Mouse (Mus musculus) common myeloid progenitor, adult 5-6 weeks (primary cell): Measurements from ENCODE around the gene Anxa3. TPM values are rescaled to one million over a fixed set of nuclear protein-coding genes. Genes with fewer than 3 reads are reported as not detected.

Source experiments
- ATAC-seq: replicated peaks from 2 replicates; pipeline ENCODE4 v1.8.0; 2016; ENCODE audit warnings: low read depth, mild to moderate bottlenecking, moderate TSS enrichment, inconsistent platforms; ENCODE audit not compliant: poor library complexity, severe bottlenecking
- total RNA-seq: library from RNA; stranded (forward); fragments of 200-1000, 187-1606 nt; gene quantifications from 2 replicates; pipeline ENCODE4 v1.2.3, GENCODE M21; 2017

Anxa3 gene
- total RNA-seq, 1 experiment from 2014 or later, result 81.3 TPM

DNA sequence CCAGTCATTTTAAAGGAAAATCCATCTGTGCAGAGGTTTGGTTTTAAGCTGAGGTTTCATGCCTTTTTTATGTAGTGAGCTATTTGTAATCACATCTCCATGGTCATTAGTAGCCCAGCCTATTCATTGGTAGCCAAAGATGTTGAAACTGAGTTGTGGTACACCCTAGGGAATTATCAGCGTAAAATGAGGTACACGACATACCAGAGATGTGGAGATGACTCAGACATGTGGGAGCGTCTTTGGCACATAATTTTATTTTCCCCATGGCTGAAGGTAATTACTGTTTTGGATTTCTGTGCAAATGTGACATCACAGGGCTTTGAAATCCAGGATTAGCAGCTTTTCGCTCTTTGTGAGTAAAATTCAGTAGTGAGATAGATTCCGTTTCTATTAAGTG, 41.2 kb downstream of the Anxa3 start:
- no peak for ATAC-seq

DNA sequence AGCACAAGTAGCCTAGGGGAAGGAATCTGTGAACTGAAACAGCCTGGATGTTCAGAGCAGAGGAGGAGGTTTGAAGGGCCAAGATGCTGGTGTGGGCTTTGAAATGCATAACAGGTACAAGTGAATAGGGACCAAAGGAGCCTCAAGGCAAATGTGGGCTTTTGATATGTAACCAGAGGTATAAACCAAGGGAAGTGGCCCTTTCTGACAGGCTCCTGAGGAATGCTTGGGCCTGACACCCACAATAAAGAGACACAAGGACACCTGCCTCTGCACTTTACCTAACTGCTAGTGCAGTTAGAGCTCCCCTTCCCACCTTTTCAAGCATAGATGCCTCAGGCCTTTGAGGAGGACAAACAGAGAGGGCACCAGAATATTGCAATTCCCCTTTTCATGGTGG, 54.8 kb downstream of the Anxa3 start:
- ATAC-seq, result no peak

DNA sequence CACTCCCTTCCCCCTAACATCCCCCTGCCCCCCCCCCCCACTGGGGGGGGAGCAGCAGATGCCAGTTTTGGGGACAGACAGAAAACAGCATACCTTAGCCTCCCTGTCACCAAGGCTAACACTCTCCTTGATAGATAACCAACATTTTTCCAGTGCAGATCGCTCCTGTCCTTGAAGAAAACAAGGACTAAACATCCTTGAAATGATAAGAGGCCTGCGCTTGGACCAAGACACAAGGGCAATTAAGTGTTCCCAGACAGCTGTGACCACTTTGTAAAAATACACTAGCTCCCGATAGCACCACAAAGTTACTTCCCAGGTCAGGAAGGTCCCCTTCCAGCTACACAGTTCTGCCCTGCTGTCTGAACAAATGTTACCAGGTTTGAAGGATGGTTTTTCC, 55.2 kb downstream of the Anxa3 start:
- ATAC-seq, result no peak

DNA sequence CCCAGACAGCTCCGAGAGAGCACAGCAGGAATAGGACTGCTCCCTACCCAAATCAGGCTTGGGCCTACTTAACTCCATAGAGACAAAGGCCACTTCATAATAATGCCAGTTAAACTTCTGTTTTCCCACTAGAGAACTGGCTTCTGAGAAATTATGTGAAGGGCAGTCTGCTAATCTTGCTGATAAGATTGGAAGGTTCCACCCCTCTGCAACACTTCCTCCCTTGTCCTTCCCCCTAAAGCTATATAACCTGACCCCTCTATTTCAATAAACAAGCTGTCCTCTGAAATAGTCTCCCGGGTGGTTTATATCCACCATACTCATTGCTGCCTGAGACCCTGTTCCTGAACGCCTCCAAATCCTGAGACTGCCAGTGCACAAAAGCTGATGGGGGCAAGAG, 56.1 kb downstream of the Anxa3 start:
- ATAC-seq, result no peak

DNA sequence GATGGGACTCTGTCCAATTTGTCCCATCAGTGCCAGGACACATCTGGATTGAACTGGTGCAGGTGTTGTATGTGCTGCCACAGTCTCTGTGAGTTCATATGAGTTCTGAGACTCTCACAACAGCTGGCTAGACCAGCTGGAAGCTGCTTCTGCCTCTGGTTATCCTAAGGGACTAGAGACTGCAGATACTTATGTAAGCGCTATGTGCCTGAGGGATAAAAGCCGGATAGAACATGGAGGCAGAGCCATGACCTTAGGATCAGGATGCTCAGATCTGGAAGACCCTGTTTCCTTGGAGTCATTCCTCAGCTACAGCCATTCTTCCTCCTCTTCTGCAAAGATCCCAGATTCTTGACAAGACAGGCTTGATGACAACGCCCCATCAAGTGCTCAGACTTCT, 60.3 kb downstream of the Anxa3 start:
- ATAC-seq, result no peak

DNA sequence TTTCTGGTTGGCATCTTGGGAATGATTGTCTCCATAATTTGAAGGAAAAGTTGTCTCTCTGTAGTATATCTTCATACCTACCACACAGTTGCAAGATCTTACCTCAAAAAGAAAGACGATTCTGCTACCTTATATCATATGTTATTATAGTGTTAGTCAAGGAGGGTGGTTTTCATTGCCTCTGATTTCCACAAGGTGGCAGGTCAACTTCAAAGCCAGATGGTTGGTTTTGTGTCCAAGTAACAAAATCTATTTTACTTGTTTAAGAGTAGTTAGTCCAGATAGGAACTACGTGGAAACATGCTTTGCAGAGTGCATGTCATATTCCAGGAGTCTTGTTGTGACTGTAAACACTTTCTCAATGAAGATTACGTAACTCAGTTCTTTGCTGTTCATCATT, 61.2 kb downstream of the Anxa3 start:
- peak; percentile 58; the same call in 1 of the 2 replicates for ATAC-seq

DNA sequence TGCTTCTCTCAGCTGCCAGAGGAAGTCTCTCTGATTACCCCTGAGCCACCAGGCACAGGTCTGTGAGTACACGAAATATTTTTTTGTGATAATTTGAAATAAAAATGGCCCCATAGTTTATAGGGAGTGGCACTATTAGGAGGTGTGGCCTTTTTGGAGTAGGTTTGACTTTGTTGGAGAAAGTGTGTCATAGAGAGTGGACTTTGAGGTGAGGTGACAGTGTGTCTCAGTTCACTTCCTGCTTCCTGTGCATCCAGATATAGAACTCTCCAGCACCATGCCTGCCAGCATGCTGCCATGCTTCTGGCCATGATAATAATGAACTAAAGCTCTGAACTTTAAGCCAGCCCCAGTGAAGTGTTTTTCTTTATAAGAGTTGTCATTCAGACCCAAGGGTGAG, 66.8 kb downstream of the Anxa3 start:
- 0 out of 2 replicates have a peak, but pooled peaks have one; percentile 60 for ATAC-seq

DNA sequence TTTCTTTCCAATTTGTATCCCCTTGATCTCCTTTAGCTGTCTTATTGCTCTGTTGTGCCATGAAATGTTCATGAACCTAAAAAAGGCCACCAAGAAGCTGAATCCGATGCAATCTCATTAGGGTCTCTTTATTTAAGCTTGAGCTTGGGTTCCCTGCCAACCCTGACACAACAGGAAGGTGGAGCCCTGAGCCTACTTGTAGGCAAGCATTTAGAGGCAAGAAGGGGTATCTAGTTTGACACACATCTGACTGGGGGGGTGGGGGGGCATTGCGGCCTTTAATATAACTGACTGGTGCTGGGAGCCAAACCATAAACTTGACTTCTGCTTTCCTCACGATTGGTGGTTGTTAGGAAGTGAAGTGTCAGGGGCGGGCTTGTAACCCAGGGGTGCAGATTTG, 74.0 kb downstream of the Anxa3 start:
- peak; percentile 96 for ATAC-seq

DNA sequence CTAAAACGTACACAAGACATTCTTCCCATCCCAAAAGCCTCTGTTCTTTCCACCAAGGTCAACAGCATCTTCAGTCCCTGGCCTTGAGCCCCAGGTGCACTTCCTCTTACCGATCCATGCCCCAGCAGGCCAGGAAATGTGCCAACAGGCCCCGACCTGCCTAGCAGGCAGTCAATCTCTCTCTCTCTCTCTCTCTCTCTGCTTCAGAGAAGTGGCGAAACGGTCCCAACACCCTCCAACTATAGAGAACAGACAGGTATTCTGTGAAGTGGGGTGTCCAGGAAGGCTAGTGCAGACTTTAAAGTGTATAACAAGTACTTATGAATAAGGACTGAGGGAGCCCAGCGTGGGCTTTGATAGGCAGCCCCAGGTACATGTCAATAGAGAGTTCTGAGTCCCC, 75.8 kb downstream of the Anxa3 start:
- peak; percentile 67 for ATAC-seq

DNA sequence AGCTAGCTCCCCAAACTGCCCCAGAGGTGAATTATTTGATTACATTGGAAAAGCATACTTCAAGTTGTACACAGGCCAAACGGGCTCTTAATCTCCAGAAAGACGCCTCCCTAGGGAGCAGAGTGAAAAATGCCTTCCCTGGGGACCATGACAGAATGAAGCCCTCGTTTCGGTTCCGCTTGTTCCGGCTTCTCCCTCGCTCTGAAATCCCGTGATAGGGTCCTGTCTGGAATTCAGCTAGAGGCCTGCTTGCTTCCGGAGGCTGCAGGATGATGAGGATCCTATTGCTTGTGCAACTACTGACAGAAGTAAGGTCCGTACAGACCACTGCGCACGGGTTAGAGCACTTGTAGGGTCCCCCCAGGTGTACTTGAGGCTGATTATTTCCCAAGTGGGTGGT, 77.9 kb downstream of the Anxa3 start:
- ATAC-seq, result no peak

DNA sequence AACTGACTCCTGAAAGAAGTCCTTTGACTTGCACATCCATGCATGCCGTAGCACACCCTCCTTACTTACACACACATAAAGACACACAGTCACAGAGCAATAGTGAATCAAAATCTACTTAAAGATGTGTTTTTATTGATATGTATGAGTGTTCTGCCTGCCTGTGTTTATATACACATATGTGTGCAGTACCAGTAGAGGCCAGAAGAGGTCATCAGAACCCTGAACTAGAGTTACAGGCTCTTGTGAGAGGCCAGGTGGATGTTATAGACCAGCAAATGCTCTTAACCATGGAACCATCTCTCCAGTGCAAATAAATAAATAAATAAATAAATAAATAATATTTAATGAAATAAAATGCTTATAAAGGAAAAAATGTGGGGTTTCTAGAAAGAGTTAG, 85.0 kb downstream of the Anxa3 start:
- peak; percentile 54 for ATAC-seq

DNA sequence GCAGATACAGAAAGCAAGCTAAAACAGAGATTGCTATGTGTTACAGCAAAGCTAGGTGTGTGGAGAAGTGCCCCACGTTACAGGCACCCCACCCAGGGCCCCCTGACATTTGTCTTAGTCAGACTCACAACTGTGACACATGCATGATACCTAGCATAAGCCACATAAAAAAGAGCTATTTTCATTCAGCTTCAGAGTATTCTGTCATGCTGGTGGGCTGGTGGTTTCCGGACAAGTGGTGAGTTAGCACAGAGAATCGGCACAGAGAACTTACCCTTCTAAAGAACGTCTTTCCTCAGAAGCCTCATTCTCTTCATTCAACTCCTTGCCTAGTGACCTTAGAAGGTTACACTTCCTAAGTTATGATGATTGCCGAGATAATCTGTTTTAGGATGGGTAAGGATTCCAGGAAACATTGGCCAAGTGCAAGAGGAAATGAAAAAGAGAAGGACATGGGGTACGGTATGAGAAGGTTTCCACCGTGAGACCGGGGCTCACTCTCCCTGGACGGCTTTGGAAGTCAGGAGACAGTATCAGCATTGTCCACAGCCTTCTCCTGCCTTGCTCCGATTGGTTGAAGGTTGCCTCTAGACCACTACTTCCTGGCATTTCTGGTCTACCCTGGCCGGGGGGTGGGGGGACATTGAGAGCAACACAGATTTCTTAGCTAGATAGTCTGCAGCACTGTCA, 85.9 kb downstream of the Anxa3 start:
- peak; percentile 45 for ATAC-seq

DNA sequence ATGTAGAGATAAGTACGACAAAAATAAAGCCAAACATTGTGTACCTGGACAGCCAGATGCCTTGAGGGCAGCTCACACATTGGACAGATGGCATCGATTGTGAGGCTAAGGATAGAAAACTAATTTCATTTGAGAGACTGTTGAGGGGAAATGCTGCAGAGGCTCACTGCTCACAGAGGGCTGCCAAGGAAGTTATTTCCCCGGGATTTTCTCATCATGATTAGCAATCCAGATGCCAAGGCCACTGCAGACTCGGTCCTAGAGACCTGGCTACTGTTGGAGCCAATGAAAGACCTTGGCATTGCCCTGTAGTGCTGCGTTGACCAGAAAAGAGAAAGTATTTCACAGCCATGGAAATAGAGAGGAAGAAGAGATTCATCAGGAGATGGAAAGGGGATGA, 87.1 kb downstream of the Anxa3 start:
- no peak for ATAC-seq

DNA sequence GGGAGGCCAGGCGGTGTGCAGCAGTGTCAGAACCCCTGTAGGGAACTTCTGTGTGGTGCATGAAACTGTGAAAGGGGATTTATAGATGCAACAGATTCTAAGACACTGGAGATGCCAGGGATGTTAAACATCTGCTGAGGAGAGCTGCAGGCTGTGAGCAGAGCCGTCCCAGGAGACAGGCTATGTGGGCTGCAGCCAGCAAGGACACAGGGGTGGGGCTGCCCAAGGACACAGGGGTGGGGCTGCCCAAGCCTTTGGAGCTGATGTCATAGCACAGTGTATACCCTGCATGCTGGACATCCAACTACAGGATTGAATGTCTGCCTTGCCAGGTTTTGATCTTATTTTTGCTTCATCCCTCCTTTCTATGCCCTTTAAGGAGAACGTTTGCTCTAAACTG, 88.0 kb downstream of the Anxa3 start:
- no peak for ATAC-seq

DNA sequence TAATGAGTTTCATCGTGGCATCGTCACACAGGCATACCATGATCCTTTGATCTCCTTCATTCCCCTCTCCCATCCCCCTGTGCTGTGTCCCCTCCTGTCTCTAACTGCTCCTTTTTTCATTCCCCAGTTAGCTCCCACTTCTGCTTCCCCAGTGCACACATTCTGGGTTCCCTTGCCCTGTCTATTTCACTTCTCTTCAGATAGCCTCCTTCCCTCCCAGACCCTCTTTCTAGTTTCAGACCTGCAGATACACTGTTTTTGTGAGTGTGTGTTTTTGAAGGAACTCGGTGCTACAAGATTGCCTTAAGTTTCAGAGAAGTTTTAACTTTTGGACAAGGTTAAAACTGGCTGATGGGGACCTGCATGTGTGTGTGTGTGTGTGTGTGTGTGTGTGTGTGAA, 88.5 kb downstream of the Anxa3 start:
- peak; percentile 17 for ATAC-seq

DNA sequence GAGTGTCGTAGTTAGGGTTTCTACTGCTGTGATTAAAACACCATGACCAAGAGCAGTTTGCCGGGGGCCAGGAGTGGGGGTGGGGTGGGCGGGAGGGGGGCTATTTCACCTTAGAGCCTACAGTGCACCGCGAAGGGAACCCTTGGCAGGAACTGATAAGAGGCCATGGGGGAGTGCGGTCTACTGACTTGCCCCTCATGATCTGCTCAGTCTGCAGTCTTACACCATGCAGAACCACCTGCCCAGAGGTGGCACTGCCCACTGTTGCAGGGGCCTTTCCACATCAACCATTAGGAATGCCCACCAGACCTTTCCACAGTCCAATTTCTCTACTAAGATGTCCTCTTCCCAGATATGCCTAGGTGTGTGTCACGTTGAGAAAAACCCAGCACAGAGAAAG, 92.1 kb downstream of the Anxa3 start:
- ATAC-seq, result peak; percentile 76

DNA sequence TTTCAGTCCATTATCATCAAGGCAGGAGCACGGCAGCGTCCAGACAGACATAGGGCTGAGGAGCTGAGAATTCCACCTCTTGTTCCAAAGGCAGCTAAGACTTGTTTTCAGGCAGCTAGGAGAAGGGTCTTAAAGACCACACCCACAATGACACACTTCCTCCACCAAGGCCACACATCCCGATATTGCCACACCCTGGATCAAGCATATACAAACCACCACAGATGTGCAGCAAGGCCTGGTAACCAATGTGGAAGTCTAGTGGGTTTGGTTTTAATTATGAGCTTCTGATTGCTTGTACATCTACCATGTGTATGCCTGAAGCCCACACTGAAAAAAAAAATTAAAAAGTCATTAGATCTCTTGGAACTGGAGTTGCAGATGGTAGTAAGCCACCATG, 95.3 kb downstream of the Anxa3 start:
- peak; percentile 73 for ATAC-seq

DNA sequence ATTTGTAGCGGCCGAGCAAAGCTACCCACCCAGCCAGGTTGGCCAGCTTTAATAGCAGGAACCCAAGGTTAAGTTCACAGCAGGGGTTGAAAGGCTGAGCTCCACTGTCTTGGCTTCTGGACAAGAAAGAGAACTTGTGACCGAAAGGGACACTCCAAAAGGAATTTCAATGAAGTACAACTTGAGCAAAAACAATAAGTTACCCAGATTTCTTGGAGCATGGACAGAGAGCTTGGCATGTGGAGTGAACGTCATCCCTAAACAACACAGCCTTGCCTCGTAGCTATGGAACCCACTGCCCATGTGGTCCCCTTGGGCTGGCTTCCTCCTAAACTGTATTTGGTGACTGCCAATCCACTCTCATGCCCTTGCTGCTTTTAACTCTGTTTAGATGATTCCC, 97.2 kb downstream of the Anxa3 start:
- ATAC-seq, result no peak

Other genes with a start within 250 kb of the Anxa3 start
- gene Bmp2k, start 204.3 kb downstream of the Anxa3 start, total RNA-seq, result 24.6 and 29.1 TPM in 2 replicates